Mouse (Mus musculus): ENCODE results near the gene Elp5.
"Not testable (repeated sequence)": the region's sequence is repeated elsewhere in the genome, so short reads cannot be mapped to it uniquely, and the experiment has no call there.

Gene Elp5

DNA sequence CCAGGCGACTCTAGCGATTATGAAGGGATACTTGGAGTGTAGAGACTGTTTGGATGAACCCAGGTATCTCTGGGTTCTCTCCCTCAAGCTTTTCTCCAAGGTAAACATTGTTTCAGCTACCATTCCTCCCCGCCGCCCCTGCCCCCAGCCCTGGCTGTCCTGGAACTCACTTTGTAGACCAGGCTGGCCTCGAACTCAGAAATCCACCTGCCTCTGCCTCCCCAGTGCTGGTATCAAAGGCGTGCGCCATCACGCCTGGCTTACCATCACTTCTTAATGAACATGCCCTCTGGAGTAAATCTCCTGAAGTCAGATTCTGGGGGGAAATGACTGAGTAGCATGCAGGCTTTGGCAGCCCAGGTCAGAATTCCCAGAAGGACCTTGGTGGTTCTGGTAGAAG is at the start of gene Elp5:
Elp5 (minus strand) TSS at position 293 of the 400 bp plus-strand sequence.
- DNase-seq (ENCODE audit: low read depth, low spot score) = no peak

- no peak for DNase-seq (ENCODE audit: low read depth, low spot score)
These were observed 49.0 kb upstream of the Elp5 start for GRCm38 (mm10) chr11:70031321-70031670.

GRCm38 (mm10) chr11:70030651-70031320 is 48.5 kb upstream of the Elp5 start:
- no peak for DNase-seq (ENCODE audit: low read depth, low spot score)

GRCm38 (mm10) chr11:70029829-70030550 is 47.7 kb upstream of the Elp5 start:
- DNase-seq (ENCODE audit: low read depth, low spot score) = no peak

DNA sequence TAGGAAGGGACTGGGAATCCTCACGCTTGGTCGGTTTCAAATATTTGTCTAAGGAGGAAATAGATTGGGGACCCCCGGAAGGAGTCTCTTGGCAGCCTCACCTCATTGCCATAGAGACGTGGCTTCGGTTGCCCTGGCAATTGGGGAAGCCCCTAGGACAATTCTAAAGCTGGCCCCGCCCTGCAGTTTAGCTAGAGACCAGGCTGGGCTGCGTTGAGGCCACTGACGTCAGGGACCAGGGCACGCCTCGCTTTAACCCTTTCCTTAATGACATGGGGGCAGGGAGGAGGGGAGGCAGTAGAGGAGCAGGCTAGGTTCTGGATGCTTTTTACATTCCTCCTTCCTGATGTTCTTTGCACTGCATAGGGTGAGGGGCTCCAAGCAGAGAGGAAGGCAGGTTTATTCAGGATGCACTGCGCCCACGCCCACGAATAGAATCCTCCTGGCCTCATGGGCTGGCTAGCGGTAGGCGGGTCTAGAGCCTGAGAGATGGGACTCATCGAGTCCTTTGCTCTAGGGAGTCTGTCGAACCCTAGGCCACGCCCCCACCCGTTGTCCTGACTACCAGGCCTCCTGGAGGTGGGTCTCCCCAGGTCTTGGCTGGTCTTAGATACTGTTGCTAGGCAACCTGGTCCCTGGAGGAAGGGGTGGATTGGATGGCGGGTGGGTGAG is 46.9 kb upstream of the Elp5 start:
- DNase-seq (ENCODE audit: low read depth, low spot score) = peak; percentile 97

DNA sequence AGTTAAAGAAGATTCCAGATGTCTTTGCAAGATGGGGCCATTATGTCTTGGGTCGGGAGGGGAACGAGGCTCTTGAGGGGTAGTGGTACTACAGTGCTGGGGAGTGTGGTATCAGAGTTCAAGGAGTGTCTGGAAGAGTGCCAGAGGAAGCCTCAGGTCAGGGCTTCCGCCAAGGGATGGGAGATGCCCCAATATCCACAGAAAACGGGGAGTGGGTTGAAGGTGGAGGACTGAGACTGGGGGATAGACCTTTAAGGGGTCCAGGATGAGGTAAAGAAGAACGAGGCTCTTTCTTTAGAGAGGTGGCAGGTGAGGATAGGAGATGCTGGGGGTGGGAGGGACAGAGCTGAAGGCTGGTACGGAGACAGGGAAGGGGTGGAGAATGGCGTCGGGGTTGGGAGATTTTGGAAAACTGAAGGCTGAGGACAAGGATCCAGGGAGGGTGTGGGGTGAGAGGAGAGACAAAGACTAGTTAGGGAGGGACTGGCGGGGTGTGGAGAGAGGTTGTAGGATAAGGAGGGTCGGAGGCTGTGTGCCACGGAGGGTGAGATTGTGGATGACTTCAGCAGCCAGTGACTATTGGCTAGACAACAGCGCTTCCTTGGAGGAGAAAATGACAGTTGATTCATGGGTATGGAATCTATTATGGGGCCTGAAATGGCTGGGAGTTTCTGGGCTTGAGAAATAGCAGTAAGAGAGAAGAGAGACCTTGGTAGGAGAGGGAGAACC is 46.2 kb upstream of the Elp5 start:
- DNase-seq (ENCODE audit: low read depth, low spot score) = no peak

GRCm38 (mm10) chr11:70027397-70027796 is 45.1 kb upstream of the Elp5 start:
- DNase-seq (ENCODE audit: low read depth, low spot score) = no peak

- DNase-seq (ENCODE audit: low read depth, low spot score) = peak; percentile 66
These were observed 44.4 kb upstream of the Elp5 start for GRCm38 (mm10) chr11:70026689-70027088.

GRCm38 (mm10) chr11:70024151-70024514 is 41.8 kb upstream of the Elp5 start:
- DNase-seq (ENCODE audit: low read depth, low spot score) = no peak

DNA sequence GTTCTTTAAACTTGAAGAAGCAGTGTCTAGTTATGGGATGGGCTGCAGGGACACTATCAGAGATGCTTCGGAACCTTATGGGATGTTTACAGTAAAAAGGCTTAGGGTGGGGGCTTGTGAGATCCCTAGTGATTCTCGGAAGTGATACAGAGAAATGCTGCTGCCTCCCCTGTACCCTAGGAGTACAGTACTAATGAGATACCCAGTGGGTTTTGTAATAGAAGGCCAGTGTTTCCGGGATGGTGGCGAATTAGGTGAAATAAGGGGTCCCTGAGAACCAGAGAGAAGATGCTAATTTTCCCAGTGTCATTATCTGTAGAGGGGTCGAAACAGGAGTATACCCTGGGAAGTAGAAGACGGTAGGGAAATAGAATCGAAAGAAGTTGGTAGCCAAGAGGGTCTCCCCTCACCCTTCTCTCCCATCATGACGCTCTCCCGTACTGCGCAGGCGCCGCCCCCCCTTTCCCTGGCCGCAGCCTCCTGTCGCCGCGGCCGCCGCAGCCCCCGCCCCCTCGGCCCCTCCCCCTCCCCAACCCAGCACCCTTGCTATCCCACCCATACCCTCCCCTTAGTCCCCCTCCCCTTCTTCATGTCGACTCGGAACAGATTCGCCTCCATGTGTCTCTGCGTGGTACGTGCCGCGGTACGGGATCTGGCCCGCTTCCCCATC is 41.3 kb upstream of the Elp5 start:
- DNase-seq (ENCODE audit: low read depth, low spot score) = peak; percentile 49

GRCm38 (mm10) chr11:70021264-70022132 is 39.2 kb upstream of the Elp5 start:
- DNase-seq (ENCODE audit: low read depth, low spot score) = peak; percentile 98

- DNase-seq (ENCODE audit: low read depth, low spot score) = peak; percentile 89
These were observed 38.5 kb upstream of the Elp5 start for GRCm38 (mm10) chr11:70020731-70021263.

GRCm38 (mm10) chr11:70020022-70020631 is 37.8 kb upstream of the Elp5 start:
- no peak for DNase-seq (ENCODE audit: low read depth, low spot score)

DNA sequence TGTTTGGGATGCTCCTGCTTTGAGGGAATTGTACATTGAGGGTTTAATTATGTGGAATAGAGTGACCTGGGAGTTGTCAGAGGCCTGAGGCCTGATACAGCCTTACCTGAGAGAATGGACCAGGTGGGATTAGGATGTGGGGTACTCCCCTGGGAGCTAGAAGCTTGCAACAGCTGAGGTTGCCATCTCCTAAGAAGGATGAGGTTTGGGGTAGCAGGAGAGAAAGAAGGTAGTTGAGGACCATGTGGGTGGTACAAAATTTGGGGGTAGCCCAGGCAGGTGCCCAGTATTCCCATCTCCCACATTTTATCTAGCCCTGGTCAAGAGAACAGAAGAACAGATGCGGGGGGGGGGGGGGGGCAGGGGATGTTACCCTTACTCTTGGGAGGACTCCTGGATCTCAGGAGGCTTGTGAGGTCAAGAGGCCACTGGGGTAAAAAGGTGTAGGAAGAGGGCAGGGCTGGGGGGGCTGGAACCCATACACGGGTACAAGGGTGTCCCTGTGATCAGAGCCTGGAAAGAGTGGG is 37.2 kb upstream of the Elp5 start:
- no peak for DNase-seq (ENCODE audit: low read depth, low spot score)

DNA sequence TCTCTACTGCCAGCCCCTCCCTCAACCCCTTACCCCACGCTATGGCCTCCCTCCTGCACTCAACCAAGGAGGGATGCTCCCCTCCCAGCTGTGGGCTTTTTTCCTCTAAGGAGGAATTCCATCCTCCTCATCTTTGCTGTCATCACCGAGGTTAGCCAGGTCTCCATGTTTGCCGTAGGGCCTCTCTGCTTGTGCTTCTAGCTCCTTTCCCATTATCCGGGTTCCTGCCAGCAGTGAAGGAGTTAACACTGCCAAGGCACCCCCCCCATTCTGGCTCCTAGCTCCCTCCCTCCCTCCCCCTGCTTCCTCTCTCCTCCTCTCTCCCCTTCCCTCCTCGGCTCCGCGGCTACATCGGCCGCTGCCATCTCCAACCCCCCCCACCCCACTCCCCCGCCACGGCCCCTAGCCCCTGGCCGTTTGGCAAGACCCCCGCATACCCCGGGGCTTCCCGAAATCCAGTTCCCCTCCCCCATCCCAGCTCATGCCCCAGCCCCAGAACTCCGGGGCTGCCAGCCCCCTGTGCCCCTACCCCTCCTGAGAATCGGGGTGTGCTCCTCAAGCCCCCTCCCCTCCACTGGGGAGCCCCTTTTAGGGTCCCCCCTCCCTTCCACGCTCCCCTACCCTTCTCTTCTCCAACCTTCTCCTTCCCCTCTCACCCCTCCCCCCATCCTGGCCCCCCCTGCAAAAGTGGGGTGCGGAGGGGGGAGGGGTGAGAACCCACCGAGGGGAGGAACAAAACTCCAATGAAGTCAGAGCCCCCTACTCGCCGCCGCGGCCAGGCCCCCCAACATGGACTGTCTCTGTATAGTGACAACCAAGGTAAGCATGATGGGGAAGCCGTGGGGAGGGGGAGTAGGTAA is 36.0 kb upstream of the Elp5 start:
- peak; percentile 89 for DNase-seq (ENCODE audit: low read depth, low spot score)

DNA sequence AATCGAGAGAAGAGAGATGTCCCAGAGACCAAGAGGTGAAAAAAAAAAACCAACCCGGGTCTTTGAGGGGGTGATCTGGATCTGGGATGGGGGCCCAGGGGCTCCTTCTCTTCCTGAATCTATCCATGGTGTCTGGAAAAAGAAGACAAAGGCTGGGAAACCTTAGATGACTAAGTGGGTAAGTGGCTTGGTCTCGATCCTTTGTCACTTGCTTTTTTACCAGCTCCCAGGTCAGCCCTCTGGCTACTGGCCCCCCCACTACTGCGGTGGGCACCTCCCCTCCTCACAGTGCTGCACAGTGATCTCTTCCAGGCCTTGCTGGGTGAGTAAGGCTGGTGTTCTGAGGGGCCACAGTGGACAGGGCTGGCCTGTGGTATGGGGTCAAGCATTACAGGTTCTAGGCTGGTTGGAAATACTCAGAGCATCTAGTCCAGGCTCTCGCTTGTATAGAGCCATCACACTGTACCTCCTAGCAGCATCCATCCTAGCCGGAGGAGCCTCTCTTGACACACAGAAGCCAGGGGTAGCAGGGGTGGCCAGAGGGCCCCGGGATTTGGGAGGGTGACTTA is 35.0 kb upstream of the Elp5 start:
- DNase-seq (ENCODE audit: low read depth, low spot score) = no peak

GRCm38 (mm10) chr11:70016669-70017068 is 34.4 kb upstream of the Elp5 start, which contains the start of gene Dlg4:
Gene Dlg4 (plus strand): TSS chr11:70016942.
- no peak for DNase-seq (ENCODE audit: low read depth, low spot score)

GRCm38 (mm10) chr11:70016177-70016576 is 33.9 kb upstream of the Elp5 start:
- DNase-seq (ENCODE audit: low read depth, low spot score) = not testable (repeated sequence)

Data from mesoderm, embryonic 11.5 days (tissue).